Mouse (Mus musculus) C2C12 (cell line): ENCODE data around the gene Zc3hav1.

Source experiments
- CTCF ChIP-seq: IDR thresholded peaks from one replicate; pipeline ENCODE4 v1.5.1; 2011; ENCODE audit not compliant: control insufficient read depth, insufficient read depth, insufficient read length
- MYOG ChIP-seq: IDR thresholded peaks from one replicate; pipeline ENCODE4 v1.6.1; 2011; ENCODE audit not compliant: control insufficient read depth, insufficient read length; ENCODE audit errors: extremely low read depth
- USF1 ChIP-seq: IDR thresholded peaks from one replicate; pipeline ENCODE4 v1.6.1; 2011; ENCODE audit warnings: low read depth, mild to moderate bottlenecking, control low read depth, moderate library complexity

DNA sequence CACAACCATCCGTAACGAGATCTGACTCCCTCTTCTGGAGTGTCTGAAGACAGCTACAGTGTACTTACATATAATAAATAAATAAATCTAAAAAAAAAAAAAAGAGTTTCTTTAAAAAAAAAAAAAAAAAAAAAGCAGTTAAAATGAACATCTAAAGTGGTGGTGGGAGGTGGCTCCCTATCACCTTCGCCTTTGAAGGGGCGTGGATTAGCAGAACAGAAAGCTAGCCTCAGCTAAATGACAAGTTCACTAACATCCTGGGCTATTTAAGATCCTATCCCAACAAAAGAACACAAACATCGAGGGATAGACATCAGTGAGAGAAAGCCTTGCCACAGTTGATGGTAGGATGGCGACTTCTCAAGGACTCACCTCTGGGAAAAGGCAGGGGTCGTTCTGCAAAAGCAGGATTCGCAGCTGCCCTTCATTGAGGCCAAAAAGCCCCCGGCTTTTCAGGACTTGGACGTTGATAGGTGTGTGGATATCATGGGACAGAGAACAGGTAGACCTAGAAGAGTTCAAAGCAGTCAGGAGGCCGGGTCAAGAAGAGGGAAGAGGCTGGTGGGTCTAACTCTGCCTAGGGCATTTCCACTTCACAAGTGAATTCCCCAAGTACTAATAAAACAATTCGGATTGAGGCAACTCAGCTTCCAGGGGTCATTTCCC lies 56.7 kb downstream of the Zc3hav1 start:
- TF ChIP-seq CTCF: no peak
- no peak for TF ChIP-seq USF1
- no peak for TF ChIP-seq MYOG
